ENCODE assay signal across 12 mouse cellular contexts in the genomic region with DNA sequence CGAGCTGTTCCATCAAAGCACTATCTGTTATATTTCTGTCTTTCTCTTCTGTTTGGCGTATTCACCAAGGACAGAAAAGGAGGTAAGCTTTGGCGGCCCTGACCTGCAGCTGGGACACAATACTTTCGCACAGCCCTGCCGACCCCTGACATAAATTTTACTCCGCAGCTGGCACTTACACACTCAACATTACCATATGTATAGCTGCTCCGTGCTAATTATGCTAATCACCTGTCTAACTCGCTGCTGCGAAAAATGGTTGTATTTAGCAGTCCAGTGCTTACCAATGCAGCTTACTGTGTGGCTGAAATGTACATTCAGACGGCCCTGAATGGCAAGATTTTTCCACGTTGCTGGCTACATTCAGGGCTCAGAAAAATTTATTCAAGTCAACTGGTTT. TPM values are rescaled to one million over a fixed set of nuclear protein-coding genes. Genes with fewer than 3 reads are reported as not detected.
DNase-seq lines count a peak whose midpoint lies in the region; ATAC-seq lines count a peak whose summit lies in the region.
"Had no signal": no experiment of that assay in that cellular context is flagged by ENCODE, and none has a peak within 500 bp of the region (broad histone marks: within the 10 kb centered on the region; RNA-seq: fewer than 3 reads in every experiment).

No protein-coding gene starts in this region.

- H3K9me3 ChIP-seq in forebrain, embryonic 10.5 days = no peaks in the 10 kb centered on the region
- H3K9me3 ChIP-seq in intestine, embryonic 14.5 days (ENCODE audit: control insufficient read depth, low read length) = no peaks in the 10 kb centered on the region
- no peaks in the 10 kb centered on the region for H3K9me3 ChIP-seq in neural tube, embryonic 13.5 days

- H3K9ac ChIP-seq in intestine, embryonic 14.5 days (ENCODE audit: low read length) = peak overlapping the region; percentile 22
- no peak overlapping the region for H3K9ac ChIP-seq in neural tube, embryonic 13.5 days

- WGBS in forebrain, embryonic 10.5 days = 25% methylated on average over 11 of the region's 11 CpGs
- WGBS in intestine, embryonic 14.5 days = 35% methylated on average over 11 of the region's 11 CpGs
- 9% methylated on average over 11 of the region's 11 CpGs for WGBS in neural tube, embryonic 13.5 days

- H3K4me2 ChIP-seq in intestine, embryonic 14.5 days (ENCODE audit: low read length) = peak overlapping the region; percentile 91
- H3K4me2 ChIP-seq in neural tube, embryonic 13.5 days = peak overlapping the region; percentile 95

- H3K4me1 ChIP-seq in forebrain, embryonic 10.5 days = peaks cover 99% of the 10 kb centered on the region
- H3K4me1 ChIP-seq in intestine, embryonic 14.5 days (replicated peaks; ENCODE audit: control insufficient read depth, insufficient read depth, low read length) = peaks cover 90% of the 10 kb centered on the region
- peaks cover 100% of the 10 kb centered on the region for H3K4me1 ChIP-seq in neural tube, embryonic 13.5 days (replicated peaks)

- H3K4me3 ChIP-seq in forebrain, embryonic 10.5 days = peak overlapping the region; percentile 36; the same call in 1 of the 2 replicates
- H3K4me3 ChIP-seq in intestine, embryonic 14.5 days (ENCODE audit: low read depth, low read length) = peak overlapping the region; percentile 3; the same call in 1 of the 2 replicates
- 0 out of 2 replicates have a peak overlapping the region, but pooled peaks have one; percentile 3 for H3K4me3 ChIP-seq in neural tube, embryonic 13.5 days
- H3K4me3 ChIP-seq: left cerebral cortex, adult 2 months had no signal

- DNase-seq in embryo, embryonic 10.5 days (ENCODE audit: low spot score) = peak; percentile 82
- DNase-seq in forebrain, embryonic 10.5 days (ENCODE audit: extremely low spot score, low spot score) = peak; percentile 68
- DNase-seq in intestine, embryonic 14.5 days (ENCODE audit: low spot score) = no peak
- no peak for DNase-seq in urinary bladder, adult 2 months (ENCODE audit: low spot score)
- DNase-seq in frontal cortex, postnatal 25 days (ENCODE audit: low spot score in 2 of 2) = no peak
- DNase-seq: heart, adult 11 months; lung, postnatal 4 days; right cerebral cortex, adult 18-20 months; thymus, adult 18-20 months had no signal

- peak overlapping the region; percentile 83 for H3K27ac ChIP-seq in forebrain, embryonic 10.5 days
- peak overlapping the region; percentile 98; the same call in 1 of the 2 replicates for H3K27ac ChIP-seq in intestine, embryonic 14.5 days (ENCODE audit: low read depth)
- H3K27ac ChIP-seq in neural tube, embryonic 13.5 days (replicated peaks) = peak overlapping the region; percentile 89
- H3K27ac ChIP-seq: left cerebral cortex, adult 2 months had no signal

- peaks cover 34% of the 10 kb centered on the region for H3K36me3 ChIP-seq in forebrain, embryonic 10.5 days (replicated peaks)
- H3K36me3 ChIP-seq in intestine, embryonic 14.5 days (ENCODE audit: control insufficient read depth, insufficient read depth, low read length) = peaks cover 31% of the 10 kb centered on the region
- H3K36me3 ChIP-seq in neural tube, embryonic 13.5 days = peaks cover 4% of the 10 kb centered on the region; the same call in 1 of the 2 replicates

- no peak for ATAC-seq in intestine, embryonic 14.5 days (replicated peaks; ENCODE audit: low FRiP score, low TSS enrichment, low read depth)
- ATAC-seq in neural tube, embryonic 13.5 days (ENCODE audit: low read depth) = peak; percentile 72
- ATAC-seq in monocyte, adult 5-6 weeks (replicated peaks; ENCODE audit: insufficient number of reproducible peaks, low FRiP score, low TSS enrichment, poor library complexity, severe bottlenecking) = no peak

- H3K27me3 ChIP-seq in forebrain, embryonic 10.5 days (ENCODE audit: poor library complexity, severe bottlenecking) = peaks cover 33% of the 10 kb centered on the region; the same call in 1 of the 2 replicates
- no peaks in the 10 kb centered on the region for H3K27me3 ChIP-seq in intestine, embryonic 14.5 days (replicated peaks; ENCODE audit: control insufficient read depth, insufficient read depth, low read length)
- H3K27me3 ChIP-seq in neural tube, embryonic 13.5 days = no peaks in the 10 kb centered on the region

RNA-seq across cellular contexts. Expression of gene Ptch1, which starts 18.8 kb away (rescaled TPM):
- polyA plus RNA-seq in forebrain, embryonic 10.5 days (2016; fragmentation: Nextera tagmentation; extraction: Ambion mirVana) = 21.0 and 23.6 TPM in 2 replicates
- 62.8 and 68.0 TPM in 2 replicates for polyA plus RNA-seq in intestine, embryonic 14.5 days (2014; fragmentation: Nextera tagmentation; extraction: Ambion mirVana)
- 19.2 and 22.1 TPM in 2 replicates for polyA plus RNA-seq in neural tube, embryonic 13.5 days (2015; fragmentation: Nextera tagmentation; extraction: Ambion mirVana)
- 29.6 and 42.7 TPM in 2 replicates for polyA plus RNA-seq in urinary bladder, adult 2 months (2012; rRNA removed)
- total RNA-seq in monocyte, adult 5-6 weeks (2017) = 1.2 to 9.9 TPM (median 2.8 TPM) in 3 replicates

RNA-seq across cellular contexts. Expression of gene Fancc, which starts 57.5 kb away (rescaled TPM):
- 22.4 and 23.9 TPM in 2 replicates for polyA plus RNA-seq in forebrain, embryonic 10.5 days (2016; fragmentation: Nextera tagmentation; extraction: Ambion mirVana)
- 18.3 and 25.7 TPM in 2 replicates for polyA plus RNA-seq in intestine, embryonic 14.5 days (2014; fragmentation: Nextera tagmentation; extraction: Ambion mirVana)
- 15.3 and 20.6 TPM in 2 replicates for polyA plus RNA-seq in neural tube, embryonic 13.5 days (2015; fragmentation: Nextera tagmentation; extraction: Ambion mirVana)
- 26.7 and 29.2 TPM in 2 replicates for polyA plus RNA-seq in urinary bladder, adult 2 months (2012; rRNA removed)
- 5.2 to 18.8 TPM (median 5.9 TPM) in 3 replicates for total RNA-seq in monocyte, adult 5-6 weeks (2017)

Comparison
In these comparisons a context has a peak if more than half of its experiments do, and no peak if none do; other contexts are left out.
1. DNase-seq: peak in embryo, embryonic 10.5 days (single experiment) and forebrain, embryonic 10.5 days (single experiment); none in intestine, embryonic 14.5 days (single experiment), urinary bladder, adult 2 months (single experiment) and frontal cortex, postnatal 25 days (0 of 2).
2. Peak in every context shown above with its lines, with median percentiles within 50 percentile points of each other: H3K27ac ChIP-seq and H3K4me3 ChIP-seq.